Mouse (Mus musculus): ENCODE results near the gene Gata5. TPM values are rescaled to one million over a fixed set of nuclear protein-coding genes. Genes with fewer than 3 reads are reported as not detected.

Gene Gata5
- polyA plus RNA-seq, 1 experiment from 2014 or later = 0.57 TPM

DNA sequence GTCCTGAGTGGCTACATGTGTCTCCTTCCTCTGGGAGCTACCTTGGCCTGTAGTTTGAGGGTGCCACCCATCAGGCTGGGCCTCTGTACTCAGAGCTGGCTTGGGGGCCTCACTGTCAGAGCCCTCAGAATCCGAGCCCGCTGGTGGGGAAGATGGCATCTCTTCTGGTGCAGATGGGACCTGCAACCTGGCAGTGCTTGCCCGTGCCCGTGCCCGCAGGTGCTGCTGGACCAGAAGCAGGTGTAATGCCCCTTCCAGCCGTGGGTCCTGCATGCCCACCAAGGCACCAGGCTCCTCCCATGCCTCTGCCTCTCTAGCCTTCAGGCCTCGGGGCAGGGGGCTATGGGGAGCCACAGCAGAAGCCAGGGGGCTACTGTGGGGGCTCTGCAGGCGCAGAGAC lies 55.2 kb downstream of the Gata5 start:
- Histone ChIP-seq H3K27me3 (replicated peaks; ENCODE audit: low read depth, poor library complexity, severe bottlenecking) (peaks cover 15% of the 10 kb centered on the region), H3K36me3 (replicated peaks) (no peaks in the 10 kb centered on the region), H3K27ac (replicated peaks) (no peak overlapping the region), H3K4me3 (no peak overlapping the region), H3K4me1 (peaks cover 24% of the 10 kb centered on the region), H3K9me3 (no peaks in the 10 kb centered on the region)
- WGBS = 86% methylated on average over 8 of the region's 8 CpGs
- DNase-seq (ENCODE audit: low spot score) = no peak

GRCm38 (mm10) chr2:180277773-180278320 lies 56.7 kb downstream of the Gata5 start:
- no peak for DNase-seq (ENCODE audit: low spot score)
- Histone ChIP-seq H3K4me3 (no peak overlapping the region), H3K27ac (replicated peaks) (no peak overlapping the region), H3K27me3 (replicated peaks; ENCODE audit: low read depth, poor library complexity, severe bottlenecking) (peaks cover 21% of the 10 kb centered on the region), H3K4me1 (peaks cover 32% of the 10 kb centered on the region), H3K9me3 (no peaks in the 10 kb centered on the region), H3K36me3 (replicated peaks) (no peaks in the 10 kb centered on the region)
- 68% methylated on average over 8 of the region's 8 CpGs for WGBS

- H3K9me3 ChIP-seq = no peaks in the 10 kb centered on the region
- DNase-seq (ENCODE audit: low spot score) = no peak
- WGBS = 49% methylated on average over 8 of the region's 8 CpGs
These were observed 57.6 kb downstream of the Gata5 start for GRCm38 (mm10) chr2:180276851-180277259.

DNA sequence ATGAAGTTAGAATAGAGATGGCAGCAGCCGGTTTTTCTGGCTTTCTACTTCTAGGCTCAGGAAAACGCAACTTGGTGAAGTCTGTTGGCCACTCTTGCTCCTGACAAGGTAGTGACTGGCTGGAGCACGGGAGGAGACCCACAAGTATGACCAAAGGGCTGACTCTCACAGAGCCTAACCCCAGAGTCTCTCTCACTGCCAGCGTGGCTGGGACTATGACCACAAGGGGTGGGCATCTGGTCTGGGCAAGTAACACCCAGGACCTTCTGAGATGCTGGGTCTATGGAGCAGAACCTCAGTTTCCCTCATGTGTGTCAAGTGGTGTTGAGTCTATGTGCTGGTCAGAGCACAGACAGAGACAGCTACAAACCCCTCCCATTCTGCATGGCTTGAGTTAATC lies 58.1 kb downstream of the Gata5 start:
- Histone ChIP-seq H3K27me3 (replicated peaks; ENCODE audit: low read depth, poor library complexity, severe bottlenecking) (peaks cover 21% of the 10 kb centered on the region), H3K36me3 (replicated peaks) (peaks cover 3% of the 10 kb centered on the region; the same call in 1 of the 2 replicates), H3K27ac (replicated peaks) (no peak overlapping the region), H3K4me1 (peaks cover 47% of the 10 kb centered on the region), H3K9me3 (no peaks in the 10 kb centered on the region), H3K4me3 (no peak overlapping the region)
- WGBS = 48% methylated on average over 4 of the region's 4 CpGs
- no peak for DNase-seq (ENCODE audit: low spot score)

More at GRCm38 (mm10) chr2:180276851-180277259, 57.6 kb downstream of the Gata5 start:
- Histone ChIP-seq H3K27ac (replicated peaks) (no peak overlapping the region), H3K36me3 (replicated peaks) (no peaks in the 10 kb centered on the region), H3K4me1 (peaks cover 42% of the 10 kb centered on the region), H3K27me3 (replicated peaks; ENCODE audit: low read depth, poor library complexity, severe bottlenecking) (peaks cover 21% of the 10 kb centered on the region), H3K4me3 (no peak overlapping the region)

DNA sequence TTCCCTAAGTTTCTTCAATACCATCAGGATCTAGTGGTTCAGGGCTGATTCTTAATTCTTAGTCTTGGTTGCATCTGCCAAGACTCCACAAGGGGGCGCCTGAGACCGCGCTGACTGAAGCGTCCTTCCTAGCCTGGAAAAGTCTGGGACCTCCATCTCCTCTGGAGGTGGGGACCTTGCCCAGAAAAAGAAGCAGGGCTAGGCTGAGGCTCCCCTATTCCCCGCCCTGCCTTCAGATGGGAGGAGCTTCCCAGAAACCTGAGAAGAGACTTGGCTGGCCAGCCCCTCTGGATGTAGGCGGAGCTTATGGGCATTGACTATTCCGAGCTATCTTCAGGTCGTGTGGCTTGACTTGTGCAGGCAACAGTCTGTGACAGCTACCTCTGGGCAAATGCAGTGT lies 58.7 kb downstream of the Gata5 start:
- Histone ChIP-seq H3K4me1 (peaks cover 52% of the 10 kb centered on the region), H3K4me3 (no peak overlapping the region), H3K27ac (replicated peaks) (no peak overlapping the region), H3K27me3 (replicated peaks; ENCODE audit: low read depth, poor library complexity, severe bottlenecking) (peaks cover 21% of the 10 kb centered on the region), H3K36me3 (replicated peaks) (peaks cover 9% of the 10 kb centered on the region; the same call in 1 of the 2 replicates), H3K9me3 (no peaks in the 10 kb centered on the region)
- peak; percentile 91 for DNase-seq (ENCODE audit: low spot score)
- under 1% methylated on average over 8 of the region's 8 CpGs for WGBS

Other genes starting within 250 kb of the Gata5 start
- 0.49 and 0.67 TPM in 2 replicates for gene Hrh3, start 230.2 kb downstream of the Gata5 start, polyA plus RNA-seq (2016; fragmentation: Nextera tagmentation; extraction: Ambion mirVana)
- gene Osbpl2, start 215.4 kb downstream of the Gata5 start, polyA plus RNA-seq (2016; fragmentation: Nextera tagmentation; extraction: Ambion mirVana) = 23.6 and 24.9 TPM in 2 replicates
- 264 and 272 TPM in 2 replicates for gene Adrm1, start 163.2 kb downstream of the Gata5 start, polyA plus RNA-seq (2016; fragmentation: Nextera tagmentation; extraction: Ambion mirVana)
- 19.6 and 25.3 TPM in 2 replicates for gene Lama5, start 108.8 kb downstream of the Gata5 start, polyA plus RNA-seq (2016; fragmentation: Nextera tagmentation; extraction: Ambion mirVana)
- gene Rps21, start 77.3 kb downstream of the Gata5 start, polyA plus RNA-seq (2016; fragmentation: Nextera tagmentation; extraction: Ambion mirVana) = 569 and 585 TPM in 2 replicates
- gene Cables2, start 61.2 kb downstream of the Gata5 start, polyA plus RNA-seq (2016; fragmentation: Nextera tagmentation; extraction: Ambion mirVana) = 12.7 and 13.2 TPM in 2 replicates
- gene Rbbp8nl, start 44.8 kb downstream of the Gata5 start, polyA plus RNA-seq (2016; fragmentation: Nextera tagmentation; extraction: Ambion mirVana) = 0.92 and 1.7 TPM in 2 replicates
- gene Slco4a1, start 121.5 kb upstream of the Gata5 start, polyA plus RNA-seq (2016; fragmentation: Nextera tagmentation; extraction: Ambion mirVana) = 3.3 and 4.1 TPM in 2 replicates
- gene Ntsr1, start 165.3 kb upstream of the Gata5 start, polyA plus RNA-seq (2016; fragmentation: Nextera tagmentation; extraction: Ambion mirVana) = 0.16 and 0.35 TPM in 2 replicates
- 34.6 and 35.1 TPM in 2 replicates for gene Mrgbp, start 246.6 kb upstream of the Gata5 start, polyA plus RNA-seq (2016; fragmentation: Nextera tagmentation; extraction: Ambion mirVana)

All from embryonic facial prominence, embryonic 10.5 days (tissue).